Mouse (Mus musculus): ENCODE measurements around the gene Nlgn3. TPM values are rescaled to one million over a fixed set of nuclear protein-coding genes. Genes with fewer than 3 reads are reported as not detected.

The Nlgn3 gene
- polyA plus RNA-seq, 1 experiment from 2014 or later = 5.3 TPM

- peak; percentile 98 for ATAC-seq (replicated peaks; ENCODE audit: low FRiP score)
- peaks cover 7% of the 10 kb centered on the region; the same call in 1 of the 2 replicates for H3K4me1 ChIP-seq
These were observed 24.9 kb upstream of the Nlgn3 start, which contains the start of gene Med12 for GRCm38 (mm10) chrX:101273875-101274738. Gene Med12 (plus strand): TSS chrX:101274030.

GRCm38 (mm10) chrX:101282813-101283212 lies 16.2 kb upstream of the Nlgn3 start:
- Histone ChIP-seq H3K27me3 (no peaks in the 10 kb centered on the region), H3K4me3 (replicated peaks) (no peak overlapping the region), H3K36me3 (peaks cover 92% of the 10 kb centered on the region), H3K4me1 (no peaks in the 10 kb centered on the region), H3K9me3 (replicated peaks) (no peaks in the 10 kb centered on the region), H3K27ac (no peak overlapping the region), H3K4me2 (no peak overlapping the region), H3K9ac (no peak overlapping the region)
- ATAC-seq (replicated peaks; ENCODE audit: low FRiP score) = no peak
- WGBS = 66% methylated on average over 6 of the region's 6 CpGs

More at GRCm38 (mm10) chrX:101273875-101274738, 24.9 kb upstream of the Nlgn3 start, which contains the start of gene Med12:
- Histone ChIP-seq H3K27ac (peak within 1 kb of the TSS; percentile 86), H3K9me3 (replicated peaks) (no peaks in the 10 kb centered on the region), H3K27me3 (peaks cover 12% of the 10 kb centered on the region), H3K36me3 (peaks cover 32% of the 10 kb centered on the region), H3K4me3 (replicated peaks) (peak within 1 kb of the TSS; percentile 61), H3K9ac (peak within 1 kb of the TSS; percentile 70), H3K4me2 (peak within 1 kb of the TSS; percentile 56)
- 20% methylated on average over 54 of the region's 54 CpGs for WGBS

- no peaks in the 10 kb centered on the region for H3K4me1 ChIP-seq
- peaks cover 95% of the 10 kb centered on the region for H3K36me3 ChIP-seq
- no peak overlapping the region for H3K4me2 ChIP-seq
- 0 out of 2 replicates have a peak, but pooled peaks cover 3% of the 10 kb centered on the region for H3K27me3 ChIP-seq
- WGBS = 32% methylated on average over 6 of the region's 6 CpGs
- H3K9me3 ChIP-seq (replicated peaks) = no peaks in the 10 kb centered on the region
- H3K27ac ChIP-seq = no peak overlapping the region
- ATAC-seq (replicated peaks; ENCODE audit: low FRiP score) = 0 out of 2 replicates have a peak, but pooled peaks have one; percentile 25
- H3K4me3 ChIP-seq (replicated peaks) = no peak overlapping the region
- no peak overlapping the region for H3K9ac ChIP-seq
These were observed 13.4 kb upstream of the Nlgn3 start for GRCm38 (mm10) chrX:101285534-101285933.

GRCm38 (mm10) chrX:101285953-101286670 lies 12.9 kb upstream of the Nlgn3 start:
- Histone ChIP-seq H3K4me2 (no peak overlapping the region), H3K27me3 (0 out of 2 replicates have a peak, but pooled peaks cover 4% of the 10 kb centered on the region), H3K9me3 (replicated peaks) (no peaks in the 10 kb centered on the region), H3K36me3 (peaks cover 95% of the 10 kb centered on the region), H3K4me1 (no peaks in the 10 kb centered on the region), H3K4me3 (replicated peaks) (no peak overlapping the region), H3K27ac (no peak overlapping the region), H3K9ac (no peak overlapping the region)
- WGBS = 93% methylated on average over 14 of the region's 14 CpGs
- no peak for ATAC-seq (replicated peaks; ENCODE audit: low FRiP score)

- Histone ChIP-seq H3K9me3 (replicated peaks) (no peaks in the 10 kb centered on the region), H3K27me3 (peaks cover 9% of the 10 kb centered on the region; the same call in 1 of the 2 replicates), H3K4me1 (no peaks in the 10 kb centered on the region), H3K9ac (no peak overlapping the region), H3K36me3 (peaks cover 96% of the 10 kb centered on the region), H3K4me2 (no peak overlapping the region), H3K4me3 (replicated peaks) (no peak overlapping the region), H3K27ac (no peak overlapping the region)
- WGBS = 85% methylated on average over 3 of the region's 3 CpGs
- ATAC-seq (replicated peaks; ENCODE audit: low FRiP score) = peak; percentile 62; the same call in 1 of the 2 replicates
These were observed 11.4 kb upstream of the Nlgn3 start for GRCm38 (mm10) chrX:101287543-101287942.

- H3K4me3 ChIP-seq (replicated peaks) = no peak overlapping the region
- H3K36me3 ChIP-seq = peaks cover 97% of the 10 kb centered on the region
- H3K27ac ChIP-seq = no peak overlapping the region
- no peak overlapping the region for H3K4me2 ChIP-seq
- H3K9ac ChIP-seq = no peak overlapping the region
- ATAC-seq (replicated peaks; ENCODE audit: low FRiP score) = no peak
- no peaks in the 10 kb centered on the region for H3K9me3 ChIP-seq (replicated peaks)
- peaks cover 9% of the 10 kb centered on the region; the same call in 1 of the 2 replicates for H3K27me3 ChIP-seq
- 93% methylated on average over 6 of the region's 6 CpGs for WGBS
- no peaks in the 10 kb centered on the region for H3K4me1 ChIP-seq
These were observed 10.5 kb upstream of the Nlgn3 start for GRCm38 (mm10) chrX:101288432-101288831.

- Histone ChIP-seq H3K9ac (no peak overlapping the region), H3K9me3 (replicated peaks) (no peaks in the 10 kb centered on the region), H3K4me3 (replicated peaks) (no peak overlapping the region), H3K4me1 (no peaks in the 10 kb centered on the region), H3K27ac (no peak overlapping the region), H3K36me3 (peaks cover 97% of the 10 kb centered on the region), H3K27me3 (peaks cover 12% of the 10 kb centered on the region; the same call in 1 of the 2 replicates), H3K4me2 (no peak overlapping the region)
- 92% methylated on average over 7 of the region's 7 CpGs for WGBS
- ATAC-seq (replicated peaks; ENCODE audit: low FRiP score) = no peak
These were observed 9.9 kb upstream of the Nlgn3 start for GRCm38 (mm10) chrX:101289037-101289436.

- no peak overlapping the region for H3K4me3 ChIP-seq (replicated peaks)
- H3K9ac ChIP-seq = no peak overlapping the region
- WGBS = 91% methylated on average over 10 of the region's 10 CpGs
- no peaks in the 10 kb centered on the region for H3K9me3 ChIP-seq (replicated peaks)
- H3K27ac ChIP-seq = no peak overlapping the region
- H3K27me3 ChIP-seq = peaks cover 16% of the 10 kb centered on the region; the same call in 1 of the 2 replicates
- no peak overlapping the region for H3K4me2 ChIP-seq
- no peaks in the 10 kb centered on the region for H3K4me1 ChIP-seq
- H3K36me3 ChIP-seq = peaks cover 97% of the 10 kb centered on the region
- ATAC-seq (replicated peaks; ENCODE audit: low FRiP score) = no peak
These were observed 8.9 kb upstream of the Nlgn3 start for GRCm38 (mm10) chrX:101290111-101290510.

GRCm38 (mm10) chrX:101299473-101300426 lies 782 bp downstream of the Nlgn3 start:
- Histone ChIP-seq H3K9ac (peak overlapping the region; percentile 33; the same call in 1 of the 2 replicates), H3K27ac (no peak overlapping the region), H3K27me3 (peaks cover 37% of the 10 kb centered on the region), H3K36me3 (peaks cover 30% of the 10 kb centered on the region), H3K4me2 (peak overlapping the region; percentile 59), H3K4me3 (replicated peaks) (peak overlapping the region; percentile 38), H3K4me1 (0 out of 2 replicates have a peak, but pooled peaks cover 3% of the 10 kb centered on the region), H3K9me3 (replicated peaks) (no peaks in the 10 kb centered on the region)
- peak; percentile 57 for ATAC-seq (replicated peaks; ENCODE audit: low FRiP score)
- WGBS = 32% methylated on average over 9 of the region's 13 CpGs

GRCm38 (mm10) chrX:101300427-101301030 lies 1.6 kb downstream of the Nlgn3 start:
- H3K4me1 ChIP-seq = 0 out of 2 replicates have a peak, but pooled peaks cover 3% of the 10 kb centered on the region
- ATAC-seq (replicated peaks; ENCODE audit: low FRiP score) = no peak
- peaks cover 38% of the 10 kb centered on the region for H3K27me3 ChIP-seq
- no peak overlapping the region for H3K9ac ChIP-seq
- peak overlapping the region; percentile 38 for H3K4me3 ChIP-seq (replicated peaks)
- no peaks in the 10 kb centered on the region for H3K9me3 ChIP-seq (replicated peaks)
- WGBS = 42% methylated on average over 13 of the region's 13 CpGs
- H3K27ac ChIP-seq = 0 out of 2 replicates have a peak overlapping the region, but pooled peaks have one; percentile 27
- peak overlapping the region; percentile 59 for H3K4me2 ChIP-seq
- H3K36me3 ChIP-seq = peaks cover 22% of the 10 kb centered on the region

All from kidney, embryonic 15.5 days (tissue).